12 mouse cellular contexts compared by ENCODE assay signal in genomic region chr15:11991552-11992113, GRCm38 (mm10). TPM values are rescaled to one million over a fixed set of nuclear protein-coding genes. Genes with fewer than 3 reads are reported as not detected.
DNase-seq lines count a peak whose midpoint lies in the region; ATAC-seq and TF ChIP-seq lines count a peak whose summit lies in the region.
"Had no signal": no experiment of that assay in that cellular context is flagged by ENCODE, and none has a peak within 500 bp of the region (broad histone marks: within the 10 kb centered on the region; RNA-seq: fewer than 3 reads in every experiment).

No protein-coding gene starts in this region.

- no peak overlapping the region for H3K4me2 ChIP-seq in hindbrain, postnatal 0 days (ENCODE audit: low read depth, low read length)
- H3K4me2 ChIP-seq in hindbrain, embryonic 13.5 days = no peak overlapping the region
- H3K4me2 ChIP-seq: hindbrain, embryonic 14.5 days; limb, embryonic 13.5 days had no signal

- no peaks in the 10 kb centered on the region for H3K27me3 ChIP-seq in hindbrain, postnatal 0 days (ENCODE audit: insufficient read depth, low read length)
- H3K27me3 ChIP-seq in hindbrain, embryonic 13.5 days = no peaks in the 10 kb centered on the region
- no peaks in the 10 kb centered on the region for H3K27me3 ChIP-seq in cerebellum, adult 2 months (ENCODE audit: control insufficient read depth, insufficient read depth, low read length)
- H3K27me3 ChIP-seq: limb, embryonic 13.5 days had no signal

- WGBS in hindbrain, postnatal 0 days = 66% methylated on average over 3 of the region's 3 CpGs
- 79% methylated on average over 3 of the region's 3 CpGs for WGBS in hindbrain, embryonic 13.5 days
- WGBS in cerebellum, adult 2 months = 67% methylated on average over 3 of the region's 3 CpGs

- peak; percentile 59 for TF ChIP-seq CTCF in hindbrain, postnatal 0 days (IDR thresholded peaks at IDR 0.05; ENCODE audit: low read depth)
- no peak for TF ChIP-seq CTCF in brain, embryonic 14.5 days (IDR thresholded peaks at IDR 0.05; ENCODE audit: borderline replicate concordance, extremely low read depth, insufficient read depth, insufficient read length)
- no peak for TF ChIP-seq CTCF in cerebellum, adult 2 months (IDR thresholded peaks at IDR 0.05; ENCODE audit: borderline replicate concordance, insufficient read depth, low read depth, low read length)

- H3K4me3 ChIP-seq in hindbrain, postnatal 0 days (ENCODE audit: low read length) = no peak overlapping the region
- no peak overlapping the region for H3K4me3 ChIP-seq in hindbrain, embryonic 13.5 days
- H3K4me3 ChIP-seq in cerebellum, adult 2 months (replicated peaks; ENCODE audit: insufficient read depth, low read depth, low read length) = no peak overlapping the region
- H3K4me3 ChIP-seq: forebrain, embryonic 10.5 days; limb, embryonic 13.5 days had no signal

- peaks cover 8% of the 10 kb centered on the region; the same call in 1 of the 2 replicates for H3K4me1 ChIP-seq in hindbrain, postnatal 0 days (ENCODE audit: insufficient read depth, low read length)
- peaks cover 30% of the 10 kb centered on the region for H3K4me1 ChIP-seq in hindbrain, embryonic 13.5 days (replicated peaks)
- peaks cover 2% of the 10 kb centered on the region; the same call in 1 of the 2 replicates for H3K4me1 ChIP-seq in cerebellum, adult 2 months (ENCODE audit: control insufficient read depth, insufficient read depth, low read length)

- H3K9ac ChIP-seq in hindbrain, postnatal 0 days (replicated peaks; ENCODE audit: low read length) = no peak overlapping the region
- H3K9ac ChIP-seq in hindbrain, embryonic 13.5 days = no peak overlapping the region
- H3K9ac ChIP-seq: hindbrain, embryonic 14.5 days; limb, embryonic 13.5 days had no signal

- no peak for TF ChIP-seq POLR2A in brain, embryonic 14.5 days (IDR thresholded peaks at IDR 0.05; ENCODE audit: borderline replicate concordance, extremely low read depth, insufficient read depth, insufficient read length, poor library complexity, severe bottlenecking)
- no peak for TF ChIP-seq POLR2A in cerebellum, adult 2 months (IDR thresholded peaks at IDR 0.05; ENCODE audit: borderline replicate concordance, insufficient read depth, low read length)

- DNase-seq in hindbrain, postnatal 0 days (ENCODE audit: low spot score) = peak; percentile 56
- peak; percentile 25 for DNase-seq in lung, postnatal 10 days
- no peak for DNase-seq in lung, postnatal 36 days
- DNase-seq in CD4-positive helper T cell, adult 2 months (ENCODE audit: low read depth, low spot score) = peak; percentile 50
- peak; percentile 52 for DNase-seq in brain, embryonic 14.5 days (ENCODE audit: low read depth)
- no peak for DNase-seq in cerebellum, adult 2 months
- DNase-seq: cerebellum, adult 8-10 months; gastrocnemius, postnatal 14 days had no signal

- no peak for ATAC-seq in hindbrain, postnatal 0 days
- ATAC-seq in hindbrain, embryonic 13.5 days (ENCODE audit: low FRiP score) = no peak

- peaks cover 42% of the 10 kb centered on the region for H3K36me3 ChIP-seq in hindbrain, postnatal 0 days (ENCODE audit: insufficient read depth, low read length)
- peaks cover 54% of the 10 kb centered on the region for H3K36me3 ChIP-seq in hindbrain, embryonic 13.5 days

- H3K9me3 ChIP-seq in hindbrain, postnatal 0 days (ENCODE audit: low read length) = no peaks in the 10 kb centered on the region
- H3K9me3 ChIP-seq in hindbrain, embryonic 13.5 days = no peaks in the 10 kb centered on the region
- H3K9me3 ChIP-seq: forebrain, embryonic 10.5 days; limb, embryonic 13.5 days had no signal

- H3K27ac ChIP-seq in hindbrain, postnatal 0 days = no peak overlapping the region
- H3K27ac ChIP-seq in hindbrain, embryonic 13.5 days = no peak overlapping the region
- no peak overlapping the region for H3K27ac ChIP-seq in cerebellum, adult 2 months (ENCODE audit: insufficient read depth, low read length)
- H3K27ac ChIP-seq: forebrain, embryonic 10.5 days; hindbrain, embryonic 14.5 days; limb, embryonic 13.5 days had no signal

RNA-seq across cellular contexts. Expression of gene Sub1, which starts 5.2 kb away (rescaled TPM):
- total RNA-seq in hindbrain, postnatal 0 days (2014; rRNA removed) = 86.7 and 87.2 TPM in 2 replicates
- polyA plus RNA-seq in hindbrain, postnatal 0 days (2015; fragmentation: Nextera tagmentation; extraction: Ambion mirVana) = 585 and 630 TPM in 2 replicates
- polyA plus RNA-seq in hindbrain, embryonic 13.5 days (2015; fragmentation: Nextera tagmentation; extraction: Ambion mirVana) = 618 and 623 TPM in 2 replicates
- polyA plus RNA-seq in brain, embryonic 14.5 days (2012; rRNA removed) = 128 and 151 TPM in 2 replicates
- 84.5 and 92.6 TPM in 2 replicates for polyA plus RNA-seq in cerebellum, adult 2 months (2012; rRNA removed)

Comparison
In these comparisons a context has a peak if more than half of its experiments do, and no peak if none do; other contexts are left out.
1. DNase-seq: peak in hindbrain, postnatal 0 days (single experiment), lung, postnatal 10 days (single experiment), CD4-positive helper T cell, adult 2 months (single experiment) and brain, embryonic 14.5 days (single experiment); none in lung, postnatal 36 days (single experiment) and cerebellum, adult 2 months (0 of 2).